Mouse (Mus musculus) CH12.LX (cell line): ENCODE measurements around the gene F13a1. TPM values are rescaled to one million over a fixed set of nuclear protein-coding genes. Genes with fewer than 3 reads are reported as not detected.

Experiments used
- DNase-seq: peaks from one replicate; pipeline ENCODE4 v3.0.0-alpha.2; 2013; ENCODE audit errors: extremely low read depth
- H3K27ac ChIP-seq: 2 replicates; pipeline ENCODE4 v1.5.1; 2012; ENCODE audit warnings: low read depth, mild to moderate bottlenecking, control low read depth, moderate library complexity; ENCODE audit not compliant: insufficient read depth
- H3K27me3 ChIP-seq: replicated peaks from 2 replicates; pipeline ENCODE3; 2012; ENCODE audit warnings: inconsistent platforms
- H3K36me3 ChIP-seq, 2 experiments: replicated peaks in 1 of 2; 2 replicates each; pipeline versions ENCODE3 to v1.6.1; 2012; ENCODE audit warnings: inconsistent platforms in 1 of 2, low read length in 1 of 2, mild to moderate bottlenecking in 1 of 2, mixed read lengths in 1 of 2, moderate library complexity in 1 of 2; ENCODE audit not compliant: control insufficient read depth in 1 of 2, insufficient read depth in 1 of 2
- H3K4me1 ChIP-seq, 2 experiments: 2 replicates each; pipeline ENCODE4 v1.6.1; 2012; ENCODE audit warnings: inconsistent platforms in 1 of 2, moderate library complexity in 1 of 2; ENCODE audit not compliant: insufficient read depth in 2 of 2, control insufficient read depth in 1 of 2
- H3K4me2 ChIP-seq: 2 replicates; pipeline ENCODE4 v1.6.1; 2012; ENCODE audit warnings: low read depth, mild to moderate bottlenecking, control low read depth; ENCODE audit not compliant: poor library complexity, insufficient read depth, severe bottlenecking
- H3K4me3 ChIP-seq, 3 experiments: fragments of 150-350 bp in 1 of 3; sonication (generic) in 1 of 3; replicated peaks in 1 of 3; 2 replicates each; pipeline versions ENCODE3 to v1.5.1; 2011 to 2012; ENCODE audit warnings: low read depth in 2 of 3, low read length in 2 of 3, mild to moderate bottlenecking in 2 of 3, moderate library complexity in 2 of 3, control low read depth in 1 of 3, improper control_type of control experiment in 1 of 3, inconsistent platforms in 1 of 3, mixed read lengths in 1 of 3; ENCODE audit not compliant: poor library complexity in 1 of 3
- H3K79me2 ChIP-seq: replicated peaks from 2 replicates; pipeline ENCODE4 v1.6.1; 2012; ENCODE audit warnings: mild to moderate bottlenecking, moderate library complexity; ENCODE audit not compliant: control insufficient read depth, poor library complexity, insufficient read depth, severe bottlenecking; ENCODE audit errors: extremely low read depth
- H3K9ac ChIP-seq: 2 replicates; pipeline ENCODE4 v1.6.1; 2012; ENCODE audit warnings: low read depth, mild to moderate bottlenecking, control low read depth, moderate library complexity; ENCODE audit not compliant: insufficient read depth
- H3K9me3 ChIP-seq: replicated peaks from 2 replicates; pipeline ENCODE3; 2012; ENCODE audit warnings: low read length, inconsistent platforms, mixed read lengths
- BHLHE40 ChIP-seq: IDR thresholded peaks from 2 replicates; pipeline ENCODE4 v1.6.1; 2011; ENCODE audit warnings: mild to moderate bottlenecking, low read depth, low read length, improper control_type of control experiment
- CHD2 ChIP-seq: IDR thresholded peaks from 2 replicates; pipeline ENCODE4 v1.6.1; 2011; ENCODE audit warnings: low read length, improper control_type of control experiment
- E2F4 ChIP-seq: IDR thresholded peaks from 2 replicates; pipeline ENCODE4 v1.6.1; 2011; ENCODE audit warnings: low read depth, low read length, improper control_type of control experiment; ENCODE audit not compliant: insufficient replicate concordance
- ELF1 ChIP-seq: IDR thresholded peaks from 2 replicates; pipeline ENCODE4 v1.6.1; 2014; ENCODE audit warnings: low read depth, mild to moderate bottlenecking, inconsistent platforms, low read length, improper control_type of control experiment
- EP300 ChIP-seq: IDR thresholded peaks from 2 replicates; pipeline ENCODE4 v1.6.1; 2011; ENCODE audit warnings: low read length, improper control_type of control experiment
- ETS1 ChIP-seq: conservative IDR thresholded peaks from 2 replicates; pipeline ENCODE4 v1.6.1; 2012; ENCODE audit warnings: low read depth, mild to moderate bottlenecking, inconsistent platforms, low read length, improper control_type of control experiment, moderate library complexity
- JUN ChIP-seq: IDR thresholded peaks from 2 replicates; pipeline ENCODE4 v1.6.1; 2011; ENCODE audit warnings: low read depth, mild to moderate bottlenecking, low read length, improper control_type of control experiment, moderate library complexity; ENCODE audit not compliant: insufficient read depth
- JUND ChIP-seq: conservative IDR thresholded peaks from 2 replicates; pipeline ENCODE4 v1.6.1; 2011; ENCODE audit warnings: low read depth, low read length, improper control_type of control experiment
- MAX ChIP-seq: IDR thresholded peaks from 2 replicates; pipeline ENCODE4 v1.6.1; 2011; ENCODE audit warnings: low read length, improper control_type of control experiment
- NELFE ChIP-seq: IDR thresholded peaks from 2 replicates; pipeline ENCODE4 v1.6.1; 2011; ENCODE audit warnings: low read depth, low read length, improper control_type of control experiment
- NRF1 ChIP-seq: IDR thresholded peaks from 2 replicates; pipeline ENCODE4 v1.6.1; 2014; ENCODE audit warnings: low read depth, mild to moderate bottlenecking, inconsistent platforms, low read length, improper control_type of control experiment, moderate library complexity
- POLR2A ChIP-seq: IDR thresholded peaks from 2 replicates; pipeline ENCODE4 v1.6.1; 2011; ENCODE audit warnings: low read depth, mild to moderate bottlenecking, improper control_type of control experiment, low read length
- RAD21 ChIP-seq: IDR thresholded peaks from 2 replicates; pipeline ENCODE4 v1.6.1; 2011; ENCODE audit warnings: low read depth, mild to moderate bottlenecking, low read length, improper control_type of control experiment, moderate library complexity
- RCOR1 ChIP-seq: conservative IDR thresholded peaks from 2 replicates; pipeline ENCODE4 v1.6.1; 2012; ENCODE audit warnings: low read depth, mild to moderate bottlenecking, inconsistent platforms, low read length, improper control_type of control experiment
- TBP ChIP-seq: conservative IDR thresholded peaks from 2 replicates; pipeline ENCODE4 v1.6.1; 2011; ENCODE audit warnings: low read depth, low read length, improper control_type of control experiment
- UBTF ChIP-seq: IDR thresholded peaks from 2 replicates; pipeline ENCODE4 v1.6.1; 2012; ENCODE audit warnings: low read depth, mild to moderate bottlenecking, inconsistent platforms, low read length, improper control_type of control experiment, moderate library complexity
- USF1 ChIP-seq: IDR thresholded peaks from 2 replicates; pipeline ENCODE4 v1.6.1; 2014; ENCODE audit warnings: low read depth, mild to moderate bottlenecking, inconsistent platforms, low read length, improper control_type of control experiment
- ZNF384 ChIP-seq: IDR thresholded peaks from 2 replicates; pipeline ENCODE4 v1.6.1; 2012; ENCODE audit warnings: low read depth, low read length, improper control_type of control experiment, inconsistent platforms
- dilution Hi-C: fragments of 300-500 bp; cut with MboI; formaldehyde crosslinking; loops from 2 replicates; pipeline ENCODE4 v1.14.3; 2020; ENCODE audit warnings: low sequenced_read_pairs; ENCODE audit not compliant: extremely low pct_unique_long_range_greater_than_20kb, extremely low pct_ligation_motif_present
- in situ Hi-C: fragments of 300-500 bp; cut with MboI; formaldehyde crosslinking; loops from 3 replicates; pipeline ENCODE4 v1.14.3; 2019; ENCODE audit warnings: low sequenced_read_pairs, low pct_ligation_motif_present, low pct_unique_long_range_greater_than_20kb, mixed read lengths
- polyA plus RNA-seq: library from polyadenylated mRNA; unstranded; fragments of >175 nt; gene quantifications from 2 replicates; pipeline ENCODE4 v1.2.1, GENCODE M21; 2012; ENCODE audit warnings: low read depth; ENCODE audit not compliant: insufficient read length
- total RNA-seq, 2 experiments: library from RNA; depleted of rRNA; stranded (reverse); fragments of 300-350 nt in 1 of 2; fragments of >200 nt in 1 of 2; gene quantifications; 2 replicates each; pipeline ENCODE4 v1.2.3; 2012 to 2014

F13a1 gene
- total and polyA plus RNA-seq, 3 experiments = 0.06 to 0.42 TPM; not detected in 1

DNA sequence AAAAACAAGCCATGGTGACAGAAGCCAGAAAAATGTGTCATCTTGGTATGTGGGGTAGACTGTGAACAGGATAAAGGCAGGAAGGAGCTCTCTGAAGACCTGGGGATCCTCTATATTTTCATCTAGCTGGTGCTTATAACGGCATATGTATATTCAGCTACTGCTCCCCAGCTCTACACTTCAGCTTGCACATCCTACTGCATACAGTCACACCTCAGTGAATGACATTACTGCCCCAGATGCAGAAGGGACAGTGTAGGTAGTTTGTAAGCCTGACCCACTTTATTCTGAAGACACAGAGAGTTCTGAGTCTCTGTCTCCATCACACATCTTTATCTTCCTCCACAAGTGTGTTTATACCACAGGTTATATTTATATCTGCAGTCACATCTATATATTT lies 157.8 kb downstream of the F13a1 start:
- Histone ChIP-seq H3K4me3 (no peak overlapping the region), H3K4me2 (no peak overlapping the region), H3K27ac (no peak overlapping the region), H3K27me3 (no peaks in the 10 kb centered on the region), H3K9me3 (no peaks in the 10 kb centered on the region), H3K79me2 (no peaks in the 10 kb centered on the region), H3K36me3 (no peaks in the 10 kb centered on the region), H3K9ac (no peak overlapping the region), H3K4me1 (no peaks in the 10 kb centered on the region)
- no peak for TF ChIP-seq NRF1
- no peak for TF ChIP-seq UBTF
- no peak for TF ChIP-seq CHD2
- no peak for TF ChIP-seq TBP
- no peak for TF ChIP-seq ELF1
- no peak for TF ChIP-seq ETS1
- no peak for TF ChIP-seq ZNF384
- no peak for TF ChIP-seq RCOR1
- TF ChIP-seq JUN = no peak
- TF ChIP-seq POLR2A = no peak
- no peak for TF ChIP-seq EP300
- TF ChIP-seq USF1 = no peak
- TF ChIP-seq E2F4 = no peak
- no peak for TF ChIP-seq NELFE
- no peak for TF ChIP-seq JUND
- no peak for TF ChIP-seq MAX
- no peak for TF ChIP-seq RAD21
- no peak for TF ChIP-seq BHLHE40
- in situ Hi-C loops (no loop called here), dilution Hi-C loops (no loop called here)
- no peak for DNase-seq

DNA sequence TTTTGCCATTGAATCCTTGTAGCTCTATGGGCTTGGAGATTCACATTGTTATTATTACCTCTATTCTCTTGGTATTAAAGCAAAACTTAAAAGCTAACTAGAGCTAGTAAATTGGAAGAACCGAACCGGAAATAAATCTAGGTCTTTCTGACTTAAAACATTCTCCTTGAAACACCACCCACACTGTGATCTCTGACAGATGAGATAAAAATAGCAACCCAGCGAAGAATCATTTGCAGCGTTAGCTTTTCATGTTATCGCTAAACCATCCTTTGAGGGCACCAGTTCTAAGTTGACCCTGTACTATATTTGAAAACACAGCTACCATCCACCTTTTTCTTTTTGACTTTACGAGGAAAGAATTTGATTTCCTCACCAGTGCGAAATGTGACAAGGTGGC lies 164.1 kb downstream of the F13a1 start:
- in situ Hi-C loops (no loop called here), dilution Hi-C loops (no loop called here)
- H3K36me3 ChIP-seq = no peaks in the 10 kb centered on the region
- DNase-seq = no peak
- no peak for TF ChIP-seq E2F4
- TF ChIP-seq MAX = no peak
- no peaks in the 10 kb centered on the region for H3K79me2 ChIP-seq
- H3K9me3 ChIP-seq = no peaks in the 10 kb centered on the region
- no peak overlapping the region for H3K27ac ChIP-seq
- H3K4me2 ChIP-seq = no peak overlapping the region
- H3K9ac ChIP-seq = no peak overlapping the region
- H3K27me3 ChIP-seq = no peaks in the 10 kb centered on the region
- no peaks in the 10 kb centered on the region for H3K4me1 ChIP-seq
- no peak overlapping the region for H3K4me3 ChIP-seq
